Mouse (Mus musculus): ENCODE measurements at regions not wholly inside any gene's neighbourhood (a gene's known extent, or its start where the extent isn't known, plus 50 kb on each side); places are given as distances from the start of the nearest gene placed in this dataset.

- TF ChIP-seq CTCF (IDR thresholded peaks at IDR 0.05; ENCODE audit: control insufficient read depth, insufficient read depth, insufficient read length) (no peak), USF1 (IDR thresholded peaks at IDR 0.05; ENCODE audit: low read depth) (no peak)
These were observed 145.3 kb downstream of the Drd1 start for GRCm38 (mm10) chr13:53910251-53910650.

Data from C2C12 (cell line).